Mouse (Mus musculus): Measurements from ENCODE around the gene Gm14418. TPM values are rescaled to one million over a fixed set of nuclear protein-coding genes. Genes with fewer than 3 reads are reported as not detected.
"Not testable (repeated sequence)": the region's sequence is repeated elsewhere in the genome, so short reads cannot be mapped to it uniquely, and the experiment has no call there.

Gene Gm14418
- total RNA-seq (2021): 10 to 100 TPM; 12.4 to 14.6 TPM

GRCm38 (mm10) chr2:177398096-177398495 lies at the start of gene Gm14418:
TSS of gene Gm14418 (minus strand) at chr2:177398320.
- intact Hi-C loops (cut with DNase I): not testable (repeated sequence)
- DNase-seq: peak in 1 of 2 experiments; percentile 4

Other genes starting within 250 kb of the Gm14418 start
- 10 to 100 TPM; 15.0 to 20.2 TPM for gene Gm14410, start 191.9 kb downstream of the Gm14418 start, total RNA-seq (2021)
- gene Gm14409, start 131.3 kb downstream of the Gm14418 start, total RNA-seq (2021): 1 to 10 TPM in 1 of 2 experiments, under 1 TPM in 1; 0.79 to 1.8 TPM
- gene Gm14412, start 74.0 kb downstream of the Gm14418 start, total RNA-seq (2021): 1 to 10 TPM in 1 of 2 experiments, under 1 TPM in 1; 0.60 to 1.1 TPM
- 100 to 1,000 TPM in 1 of 2 experiments, 10 to 100 TPM in 1; 87.5 to 178 TPM for gene Zfp970, start 66.4 kb upstream of the Gm14418 start, total RNA-seq (2021)
- gene Gm14403, start 99.9 kb upstream of the Gm14418 start, total RNA-seq (2021): 10 to 100 TPM; 41.0 to 49.2 TPM
- not detected for gene Gm14406, start 179.9 kb upstream of the Gm14418 start, total RNA-seq (2021)

Measured in heart, postnatal 10 days (tissue).